Mouse (Mus musculus): ENCODE measurements around the gene Sept9.

DNA sequence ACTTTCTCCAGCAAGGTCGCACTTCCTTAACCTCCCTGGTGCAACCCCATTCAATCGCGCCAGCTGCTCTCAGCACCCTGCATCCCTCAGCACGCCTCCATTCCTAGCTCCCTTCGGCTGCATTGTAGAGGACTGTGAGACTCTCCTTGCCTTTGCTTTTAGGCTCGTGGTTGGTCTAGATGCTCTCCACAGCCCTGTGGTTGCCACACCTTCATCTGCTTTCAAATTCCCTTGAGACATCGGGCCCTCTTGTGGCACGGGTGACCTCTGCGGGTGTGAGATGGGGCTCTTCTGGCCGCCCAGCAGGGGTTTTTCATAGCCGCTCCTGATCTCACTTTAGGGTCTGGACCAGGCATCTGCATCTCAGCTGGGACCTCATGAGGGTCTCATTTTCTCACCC lies 203.1 kb downstream of the Sept9 start:
- TF ChIP-seq CTCF (IDR thresholded peaks at IDR 0.05): no peak
- TF ChIP-seq EP300 (IDR thresholded peaks at IDR 0.05): no peak
